Mouse (Mus musculus) kidney, adult 9 months (tissue): ENCODE data around the gene Gm44.

ENCODE experiments used
- DNase-seq: peaks from one replicate; pipeline ENCODE4 v3.0.0; 2022

The Gm44 gene

GRCm38 (mm10) chrX:90891842-90892241 lies at the start of gene Gm44:
Gm44 (plus strand) TSS chrX:90892142.
- no peak for DNase-seq

GRCm38 (mm10) chrX:90927989-90928388 lies 36.0 kb downstream of the Gm44 start:
- peak; percentile 7 for DNase-seq

- DNase-seq, result peak; percentile 62
Measured at GRCm38 (mm10) chrX:90938211-90938610, 46.3 kb downstream of the Gm44 start.
